Mouse (Mus musculus): Measurements from ENCODE around the gene Gpd2. TPM values are rescaled to one million over a fixed set of nuclear protein-coding genes. Genes with fewer than 3 reads are reported as not detected.

Gpd2 gene
- total and polyA plus RNA-seq, 2 experiments from 2014 or later, result 31.1 to 33.0 TPM

GRCm38 (mm10) chr2:57283791-57284190, 46.4 kb downstream of the Gpd2 start:
- Histone ChIP-seq H3K27me3 (ENCODE audit: insufficient read depth, low read length) (no peaks in the 10 kb centered on the region), H3K4me3 (ENCODE audit: low read depth, low read length) (no peak overlapping the region), H3K36me3 (ENCODE audit: insufficient read depth, low read length) (no peaks in the 10 kb centered on the region), H3K27ac (ENCODE audit: low read depth, low read length) (no peak overlapping the region), H3K4me1 (ENCODE audit: insufficient read depth, low read length) (no peaks in the 10 kb centered on the region), H3K9ac (replicated peaks; ENCODE audit: low read length, poor library complexity, severe bottlenecking) (no peak overlapping the region), H3K4me2 (ENCODE audit: low read depth, low read length, poor library complexity, severe bottlenecking) (no peak overlapping the region), H3K9me3 (ENCODE audit: low read length) (no peaks in the 10 kb centered on the region)
- WGBS, result 77% methylated on average over 7 of the region's 7 CpGs
- no peak for ATAC-seq (ENCODE audit: low FRiP score)
- TF ChIP-seq CTCF (IDR thresholded peaks at IDR 0.05), result no peak
- peak; percentile 17 for DNase-seq (ENCODE audit: low spot score)

GRCm38 (mm10) chr2:57285197-57285596, 47.8 kb downstream of the Gpd2 start:
- no peak overlapping the region for H3K4me2 ChIP-seq (ENCODE audit: low read depth, low read length, poor library complexity, severe bottlenecking)
- no peak overlapping the region for H3K9ac ChIP-seq (replicated peaks; ENCODE audit: low read length, poor library complexity, severe bottlenecking)
- no peaks in the 10 kb centered on the region for H3K27me3 ChIP-seq (ENCODE audit: insufficient read depth, low read length)
- no peaks in the 10 kb centered on the region for H3K9me3 ChIP-seq (ENCODE audit: low read length)
- no peaks in the 10 kb centered on the region for H3K36me3 ChIP-seq (ENCODE audit: insufficient read depth, low read length)
- H3K27ac ChIP-seq (ENCODE audit: low read depth, low read length), result no peak overlapping the region
- DNase-seq (ENCODE audit: low spot score), result no peak
- H3K4me1 ChIP-seq (ENCODE audit: insufficient read depth, low read length), result no peaks in the 10 kb centered on the region
- no peak for ATAC-seq (ENCODE audit: low FRiP score)
- TF ChIP-seq CTCF (IDR thresholded peaks at IDR 0.05), result no peak
- 86% methylated on average over 4 of the region's 4 CpGs for WGBS
- H3K4me3 ChIP-seq (ENCODE audit: low read depth, low read length), result no peak overlapping the region

- WGBS, result 89% methylated on average over 1 of the region's 1 CpGs
Measured at GRCm38 (mm10) chr2:57287986-57288385, 50.6 kb downstream of the Gpd2 start.

GRCm38 (mm10) chr2:57293571-57293970, 56.1 kb downstream of the Gpd2 start:
- Histone ChIP-seq H3K4me1 (ENCODE audit: insufficient read depth, low read length) (no peaks in the 10 kb centered on the region), H3K27ac (ENCODE audit: low read depth, low read length) (no peak overlapping the region), H3K36me3 (ENCODE audit: insufficient read depth, low read length) (no peaks in the 10 kb centered on the region), H3K4me3 (ENCODE audit: low read depth, low read length) (no peak overlapping the region), H3K4me2 (ENCODE audit: low read depth, low read length, poor library complexity, severe bottlenecking) (no peak overlapping the region), H3K9me3 (ENCODE audit: low read length) (no peaks in the 10 kb centered on the region), H3K27me3 (ENCODE audit: insufficient read depth, low read length) (no peaks in the 10 kb centered on the region), H3K9ac (replicated peaks; ENCODE audit: low read length, poor library complexity, severe bottlenecking) (no peak overlapping the region)
- 98% methylated on average over 2 of the region's 2 CpGs for WGBS
- no peak for TF ChIP-seq CTCF (IDR thresholded peaks at IDR 0.05)
- DNase-seq (ENCODE audit: low spot score) (no peak), ATAC-seq (ENCODE audit: low FRiP score) (no peak)

More at GRCm38 (mm10) chr2:57287986-57288385, 50.6 kb downstream of the Gpd2 start:
- no peak overlapping the region for H3K4me2 ChIP-seq (ENCODE audit: low read depth, low read length, poor library complexity, severe bottlenecking)
- no peak overlapping the region for H3K4me3 ChIP-seq (ENCODE audit: low read depth, low read length)
- H3K4me1 ChIP-seq (ENCODE audit: insufficient read depth, low read length), result no peaks in the 10 kb centered on the region
- no peak overlapping the region for H3K27ac ChIP-seq (ENCODE audit: low read depth, low read length)
- H3K9me3 ChIP-seq (ENCODE audit: low read length), result no peaks in the 10 kb centered on the region
- DNase-seq (ENCODE audit: low spot score) (no peak), ATAC-seq (ENCODE audit: low FRiP score) (no peak)
- no peaks in the 10 kb centered on the region for H3K27me3 ChIP-seq (ENCODE audit: insufficient read depth, low read length)
- TF ChIP-seq CTCF (IDR thresholded peaks at IDR 0.05), result no peak
- no peak overlapping the region for H3K9ac ChIP-seq (replicated peaks; ENCODE audit: low read length, poor library complexity, severe bottlenecking)
- no peaks in the 10 kb centered on the region for H3K36me3 ChIP-seq (ENCODE audit: insufficient read depth, low read length)

- DNase-seq (ENCODE audit: low spot score) (no peak), ATAC-seq (ENCODE audit: low FRiP score) (no peak)
- H3K4me2 ChIP-seq (ENCODE audit: low read depth, low read length, poor library complexity, severe bottlenecking), result no peak overlapping the region
- no peak overlapping the region for H3K4me3 ChIP-seq (ENCODE audit: low read depth, low read length)
- H3K36me3 ChIP-seq (ENCODE audit: insufficient read depth, low read length), result no peaks in the 10 kb centered on the region
- no peak overlapping the region for H3K9ac ChIP-seq (replicated peaks; ENCODE audit: low read length, poor library complexity, severe bottlenecking)
- no peak for TF ChIP-seq CTCF (IDR thresholded peaks at IDR 0.05)
- H3K27ac ChIP-seq (ENCODE audit: low read depth, low read length), result no peak overlapping the region
- H3K4me1 ChIP-seq (ENCODE audit: insufficient read depth, low read length), result no peaks in the 10 kb centered on the region
- H3K27me3 ChIP-seq (ENCODE audit: insufficient read depth, low read length), result no peaks in the 10 kb centered on the region
- 63% methylated on average over 4 of the region's 4 CpGs for WGBS
- no peaks in the 10 kb centered on the region for H3K9me3 ChIP-seq (ENCODE audit: low read length)
Measured at GRCm38 (mm10) chr2:57296069-57296468, 58.6 kb downstream of the Gpd2 start.

- 94% methylated on average over 4 of the region's 4 CpGs for WGBS
Measured at GRCm38 (mm10) chr2:57297226-57297625, 59.8 kb downstream of the Gpd2 start.

More at GRCm38 (mm10) chr2:57297226-57297625, 59.8 kb downstream of the Gpd2 start:
- ATAC-seq (ENCODE audit: low FRiP score), result no peak
- Histone ChIP-seq H3K4me1 (ENCODE audit: insufficient read depth, low read length) (no peaks in the 10 kb centered on the region), H3K9me3 (ENCODE audit: low read length) (no peaks in the 10 kb centered on the region), H3K4me2 (ENCODE audit: low read depth, low read length, poor library complexity, severe bottlenecking) (no peak overlapping the region), H3K36me3 (ENCODE audit: insufficient read depth, low read length) (no peaks in the 10 kb centered on the region), H3K27me3 (ENCODE audit: insufficient read depth, low read length) (no peaks in the 10 kb centered on the region), H3K27ac (ENCODE audit: low read depth, low read length) (no peak overlapping the region), H3K9ac (replicated peaks; ENCODE audit: low read length, poor library complexity, severe bottlenecking) (no peak overlapping the region), H3K4me3 (ENCODE audit: low read depth, low read length) (no peak overlapping the region)
- no peak for TF ChIP-seq CTCF (IDR thresholded peaks at IDR 0.05)
- DNase-seq (ENCODE audit: low spot score), result no peak
